Mouse (Mus musculus) lung, postnatal 25 days (tissue): ENCODE results near the gene Lonp1.
"Not testable (repeated sequence)": the region's sequence is repeated elsewhere in the genome, so short reads cannot be mapped to it uniquely, and the experiment has no call there.

Experiments used
- DNase-seq: peaks from one replicate; pipeline ENCODE4 v3.0.0; 2022; ENCODE audit warnings: low spot score

Gene Lonp1

DNA sequence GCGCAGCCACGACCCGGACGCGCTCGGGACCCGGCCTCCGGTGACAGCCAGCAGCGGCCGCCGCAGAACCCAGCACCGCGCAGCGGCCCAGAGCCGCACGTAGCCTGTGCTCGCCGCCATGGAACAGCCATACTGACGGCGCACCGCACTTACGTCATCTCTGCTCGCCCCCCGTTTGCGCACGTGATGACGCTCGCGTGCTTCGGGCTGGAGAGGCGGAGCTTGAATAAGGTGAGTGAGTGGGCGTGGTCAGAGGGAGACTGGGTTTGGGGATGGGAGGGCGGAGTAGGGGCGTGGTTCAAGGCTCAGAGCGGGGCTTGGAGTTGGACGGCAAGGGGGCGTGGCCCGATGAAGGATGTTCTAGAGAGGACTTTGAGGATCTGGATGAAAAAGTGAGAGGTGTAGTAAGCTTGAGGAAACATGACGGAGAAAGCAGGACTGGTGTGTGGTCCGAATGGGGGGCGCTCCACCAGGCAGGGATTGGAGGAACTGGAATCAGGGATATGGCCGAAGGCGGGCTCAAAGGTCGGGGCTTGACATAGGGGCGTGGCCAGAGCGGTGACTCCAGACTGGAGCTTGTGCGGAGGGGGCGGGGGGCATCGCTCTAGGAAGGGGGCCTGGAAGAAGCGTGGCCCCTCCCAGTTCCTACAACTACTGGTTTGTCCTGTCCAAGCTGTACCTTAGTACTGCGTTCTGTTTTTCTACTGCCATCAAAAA lies at the start of gene Lonp1:
TSS of gene Lonp1 (minus strand) at position 134 of the 717 bp plus-strand sequence.
- DNase-seq, result peak; percentile 97

- DNase-seq, result no peak
Observed at GRCm38 (mm10) chr17:56673647-56674416, 47.1 kb upstream of the Lonp1 start.

DNA sequence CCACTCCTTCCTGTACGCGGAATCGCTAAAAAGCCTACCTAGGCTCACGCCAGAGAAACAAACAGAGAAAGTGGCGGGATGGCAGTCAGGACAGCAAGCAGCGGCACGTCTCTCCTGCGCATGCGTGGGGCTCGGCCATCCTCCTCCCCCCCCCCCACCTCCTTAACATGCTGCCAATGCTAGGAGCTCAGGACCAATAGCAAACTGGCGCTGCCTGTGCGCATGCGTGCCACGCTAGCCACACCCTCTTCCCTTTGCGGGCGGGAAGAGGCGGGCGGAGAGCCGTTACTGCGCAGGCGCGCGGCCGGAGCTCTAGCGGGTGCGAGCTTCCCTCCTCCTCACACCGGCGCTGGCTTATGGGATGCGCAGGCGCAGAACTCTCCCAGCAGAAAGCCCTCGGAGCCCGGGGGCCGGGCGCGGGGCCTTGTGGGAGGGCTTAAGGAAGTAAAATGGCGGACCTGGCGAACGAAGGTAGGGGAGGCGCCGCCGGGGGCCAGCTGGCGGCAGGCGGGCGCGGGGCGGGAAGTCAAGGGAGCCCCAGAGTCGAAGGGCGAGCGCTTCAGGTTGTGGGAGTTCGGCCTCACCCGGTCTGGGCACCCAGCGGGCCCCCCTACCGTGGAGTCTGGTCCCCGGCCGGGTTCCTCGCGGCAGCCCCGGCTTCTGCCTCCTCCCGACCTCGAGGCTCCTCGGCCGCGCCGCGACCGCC lies 46.4 kb upstream of the Lonp1 start, which contains the start of gene Ranbp3:
TSS of gene Ranbp3 (plus strand) at position 354 of the 706 bp plus-strand sequence.
- peak; percentile 100 for DNase-seq

DNA sequence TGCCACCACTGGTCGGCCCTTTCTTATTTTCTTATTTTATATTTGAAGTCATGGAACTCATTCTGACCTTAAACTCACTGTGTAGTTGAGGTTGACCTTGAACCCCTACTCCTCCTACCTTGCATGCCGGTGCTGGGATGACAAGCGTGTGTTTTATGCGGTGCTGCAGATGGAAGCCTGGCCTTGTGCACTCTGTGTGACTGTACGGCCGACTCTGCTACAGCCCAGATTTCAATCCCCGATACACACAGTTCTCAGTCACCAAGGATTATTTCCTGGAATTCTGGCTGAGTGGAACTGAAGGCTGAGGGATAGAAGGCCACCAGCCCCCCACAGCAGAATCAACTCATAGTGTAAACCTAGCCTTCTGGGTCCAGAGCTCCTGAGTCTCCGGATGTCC lies 43.1 kb upstream of the Lonp1 start:
- no peak for DNase-seq

- DNase-seq, result peak; percentile 70
Observed at GRCm38 (mm10) chr17:56668384-56669144, 41.9 kb upstream of the Lonp1 start.

GRCm38 (mm10) chr17:56667591-56667990 lies 40.9 kb upstream of the Lonp1 start:
- no peak for DNase-seq

DNA sequence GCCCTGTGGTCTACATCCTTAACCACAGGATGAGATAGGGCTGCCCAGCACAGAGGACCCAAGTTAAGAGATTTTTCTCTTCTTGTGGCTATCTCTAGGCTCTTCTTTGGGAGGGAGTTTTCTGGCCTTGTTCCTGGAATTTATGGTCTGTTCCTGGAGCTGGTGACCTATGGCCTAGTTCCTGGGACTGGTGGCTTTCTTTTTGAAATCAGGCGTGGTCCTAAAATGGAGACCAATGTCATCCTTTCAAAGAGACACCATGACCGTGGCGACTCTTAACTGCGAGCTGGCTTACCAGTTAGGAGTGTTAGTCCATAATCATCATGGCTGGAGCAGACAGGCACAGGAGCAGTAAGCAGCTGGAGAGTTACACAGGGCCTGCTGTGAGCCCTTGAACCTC lies 39.7 kb upstream of the Lonp1 start:
- no peak for DNase-seq

GRCm38 (mm10) chr17:56664333-56664732 lies 37.6 kb upstream of the Lonp1 start:
- DNase-seq, result peak; percentile 49

DNA sequence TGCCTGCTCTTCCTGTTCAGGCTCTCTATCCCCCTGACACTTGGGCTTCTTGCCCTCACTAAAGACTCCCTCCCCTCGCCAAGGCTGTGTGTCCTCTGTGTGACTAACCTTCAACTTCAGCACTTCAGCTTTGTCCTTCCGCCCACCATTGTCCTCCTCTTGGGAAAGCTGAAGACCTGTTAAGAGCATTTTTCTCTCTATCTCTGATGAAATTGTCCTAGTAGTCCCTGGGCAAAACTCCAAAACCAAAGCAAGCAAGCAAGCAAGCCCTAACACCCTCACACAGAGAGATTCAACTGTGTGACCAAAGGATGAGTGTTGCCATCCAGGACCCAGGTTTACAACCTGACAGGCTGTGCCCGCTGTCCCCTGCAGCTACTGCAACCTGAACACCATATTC lies 37.0 kb upstream of the Lonp1 start:
- DNase-seq, result no peak

GRCm38 (mm10) chr17:56656171-56656570 lies 29.5 kb upstream of the Lonp1 start:
- DNase-seq, result no peak

DNA sequence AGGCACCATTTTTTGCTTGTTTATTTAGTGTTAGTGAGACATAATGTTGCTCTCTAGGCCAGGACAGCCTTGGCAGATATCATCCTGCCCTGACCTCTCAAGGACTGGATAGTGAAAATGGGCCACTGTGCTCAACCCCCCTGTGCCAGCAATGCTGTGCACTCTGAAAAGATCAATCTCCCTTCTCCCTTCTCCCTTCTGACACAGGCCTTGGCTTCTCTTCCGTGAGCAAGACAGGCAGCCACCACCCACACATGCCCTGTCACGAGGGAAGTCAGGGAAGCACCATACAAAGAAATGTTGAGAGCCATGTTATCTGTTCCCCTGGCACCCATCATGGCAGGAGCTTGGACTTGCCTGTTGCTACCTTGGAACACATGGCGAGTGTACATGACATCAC lies 28.6 kb upstream of the Lonp1 start:
- no peak for DNase-seq

DNA sequence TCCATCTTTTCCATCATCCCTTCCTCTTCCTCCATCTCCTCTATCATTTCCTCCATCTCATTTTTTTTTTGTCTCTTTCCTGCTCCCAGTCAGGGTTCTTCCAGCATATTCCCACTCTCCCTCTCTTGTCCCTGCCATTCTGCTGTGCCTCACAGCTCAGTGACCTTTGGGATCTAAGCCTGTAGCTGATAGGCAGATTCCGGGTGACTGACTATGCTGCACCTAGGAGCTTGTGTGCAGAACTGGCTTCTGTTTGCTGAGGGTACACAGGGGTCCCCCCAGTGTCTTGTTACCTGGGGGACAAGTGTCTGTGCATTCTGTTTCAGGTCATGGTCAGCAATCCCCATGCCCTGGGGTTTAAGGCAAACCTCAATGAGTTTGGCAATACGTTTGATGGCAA lies 28.1 kb upstream of the Lonp1 start:
- no peak for DNase-seq

DNA sequence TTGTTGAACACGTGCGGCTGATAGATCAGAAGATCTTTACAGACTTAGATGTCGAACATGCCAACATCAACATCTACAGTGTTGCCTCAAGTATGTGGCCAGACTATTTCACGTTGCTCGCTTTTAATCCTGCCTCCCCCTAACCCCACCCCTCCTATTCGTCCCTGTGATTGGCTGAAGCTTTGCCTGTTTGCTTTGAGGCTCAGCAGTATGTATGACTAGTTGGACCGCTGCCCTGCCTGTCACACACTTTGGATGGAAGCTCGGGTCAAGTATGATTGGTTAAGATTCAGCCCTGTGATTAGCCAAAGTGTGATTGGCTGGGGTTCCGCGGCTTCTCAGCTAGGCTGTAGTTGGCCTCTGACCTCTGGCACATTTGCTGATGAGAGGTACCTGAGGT lies 25.1 kb upstream of the Lonp1 start:
- no peak for DNase-seq

DNA sequence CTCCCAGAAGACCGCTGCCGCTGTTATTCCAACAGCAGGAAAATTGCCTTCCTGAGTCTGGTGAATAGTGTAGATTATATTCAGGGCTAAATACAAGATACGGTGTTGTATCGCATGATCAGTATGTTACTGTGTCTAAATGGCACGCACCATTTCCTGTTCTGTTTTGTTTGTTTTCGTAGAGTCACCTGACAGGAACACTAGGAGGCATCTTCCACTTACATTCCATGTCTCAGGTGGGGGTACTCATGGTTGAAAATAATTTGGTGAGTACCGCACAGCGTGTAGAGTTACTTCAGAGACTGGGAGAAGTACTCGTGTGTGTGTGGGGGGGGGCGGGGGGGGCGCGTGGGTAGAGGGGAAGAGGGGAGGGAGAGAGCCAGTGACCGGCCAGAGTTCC lies 20.9 kb upstream of the Lonp1 start:
- no peak for DNase-seq

- no peak for DNase-seq
Observed at GRCm38 (mm10) chr17:56643237-56643636, 16.6 kb upstream of the Lonp1 start.

DNA sequence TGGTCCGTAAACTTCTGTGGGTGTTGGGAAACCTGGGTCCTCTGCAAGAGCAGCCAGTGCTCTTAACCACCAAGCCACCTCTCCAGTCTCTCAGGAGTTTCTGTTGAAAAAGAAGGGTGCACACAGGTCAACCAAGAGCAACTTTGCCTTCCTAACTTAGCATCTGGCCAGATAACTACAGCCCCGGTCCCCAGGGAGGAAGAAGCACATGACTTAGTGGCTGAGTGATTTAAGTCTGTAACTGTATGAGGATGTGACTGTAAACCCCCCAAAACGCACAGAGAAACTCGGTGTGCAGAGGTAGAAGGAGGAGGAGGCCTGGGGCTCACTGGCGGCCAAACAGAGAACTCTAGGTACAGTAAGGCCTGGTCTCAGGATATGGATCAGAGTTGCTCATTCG lies 7.3 kb upstream of the Lonp1 start:
- no peak for DNase-seq

DNA sequence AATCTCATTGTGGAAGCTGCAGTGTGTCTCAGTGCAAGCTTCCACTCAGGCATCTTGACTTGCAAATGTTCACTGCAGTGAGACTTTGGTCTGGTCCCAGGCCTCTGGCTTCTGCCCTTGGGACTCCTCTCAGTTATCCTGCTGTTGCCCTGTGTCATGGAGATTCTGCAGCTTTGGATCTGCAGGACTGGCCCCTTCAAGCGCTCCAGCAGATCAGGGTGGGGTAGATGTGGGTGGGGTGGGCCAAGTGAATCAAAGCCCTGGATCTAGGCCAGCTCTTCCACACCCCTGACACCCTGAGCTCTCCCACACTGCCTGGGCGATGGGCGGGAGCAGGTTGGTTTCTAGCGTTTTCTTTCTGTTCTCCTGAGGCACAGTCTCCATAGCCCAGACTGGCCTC lies 5.1 kb upstream of the Lonp1 start:
- DNase-seq, result no peak

- DNase-seq, result not testable (repeated sequence)
Observed at GRCm38 (mm10) chr17:56629800-56630781, 3.4 kb upstream of the Lonp1 start.

DNA sequence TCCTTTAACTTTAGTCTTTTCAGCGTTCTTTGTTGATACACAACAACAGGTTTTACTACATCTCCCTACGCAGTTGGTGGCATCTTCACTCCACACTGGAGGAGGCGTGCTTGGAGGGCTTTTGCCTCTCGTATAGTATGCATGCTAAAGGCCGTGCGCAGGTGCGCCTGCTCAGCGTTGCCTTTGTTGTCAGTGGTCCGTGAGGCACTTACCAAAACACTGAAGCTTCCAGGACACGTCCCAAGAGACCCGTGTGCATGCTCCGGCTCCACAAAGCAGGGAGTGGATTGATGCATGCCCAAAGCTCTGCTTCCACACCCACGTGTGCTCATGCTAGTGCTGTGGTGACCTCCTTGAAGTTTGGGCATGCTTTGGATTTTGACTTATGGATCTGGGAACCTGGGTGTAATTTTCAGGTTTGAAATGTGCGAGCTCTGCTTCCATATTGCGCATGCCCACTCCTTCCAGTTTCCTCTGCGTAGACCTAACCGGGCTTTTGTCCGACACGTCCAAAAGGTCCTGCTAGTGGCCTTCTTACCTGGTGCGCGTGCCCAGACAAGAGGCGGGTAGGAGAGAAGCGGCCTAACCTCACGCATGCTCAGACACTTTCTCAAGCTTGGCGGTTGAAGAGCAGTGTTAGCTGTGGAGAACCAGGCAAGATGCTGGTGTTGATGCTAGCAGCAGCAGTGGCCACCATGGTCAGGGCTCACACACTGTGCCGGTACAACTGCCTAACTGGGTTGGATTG lies 1.0 kb upstream of the Lonp1 start, which contains the start of gene Catsperd:
TSS of gene Catsperd (plus strand) at position 614 of the 748 bp plus-strand sequence.
- peak; percentile 31 for DNase-seq

DNA sequence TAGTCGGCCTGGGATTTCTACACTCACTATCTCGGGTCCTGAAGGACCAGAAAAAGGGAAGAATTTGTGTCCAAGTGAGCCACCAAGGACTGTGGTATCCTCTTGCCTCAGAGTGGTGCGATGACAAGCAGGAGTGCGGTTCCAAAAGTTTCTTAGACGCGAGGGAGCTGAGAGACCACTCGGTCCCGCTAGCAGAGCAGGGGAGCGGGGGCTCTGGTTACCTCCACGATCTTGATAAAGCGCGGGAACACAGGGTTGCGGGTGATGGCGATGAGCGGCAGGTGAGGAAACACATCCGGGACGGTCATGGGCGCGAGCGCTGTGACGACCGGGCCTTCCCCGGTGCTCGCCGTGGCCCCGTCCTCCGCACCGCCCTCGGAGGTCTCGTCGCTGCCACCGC lies 427 bp downstream of the Lonp1 start:
- no peak for DNase-seq
